Comparison of ENCODE assay signal across 7 mouse cellular contexts in genomic region chr5:147895436-147896198, GRCm38 (mm10). TPM values are rescaled to one million over a fixed set of nuclear protein-coding genes. Genes with fewer than 3 reads are reported as not detected.
DNase-seq lines count a peak whose midpoint lies in the region; ATAC-seq and TF ChIP-seq lines count a peak whose summit lies in the region.

No protein-coding gene starts in this region.

- no peaks in the 10 kb centered on the region for H3K36me3 ChIP-seq in embryonic facial prominence, embryonic 15.5 days
- no peaks in the 10 kb centered on the region for H3K36me3 ChIP-seq in midbrain, embryonic 15.5 days (replicated peaks)
- H3K36me3 ChIP-seq in thymus, adult 2 months (ENCODE audit: control insufficient read depth, insufficient read depth, low read length) = no peaks in the 10 kb centered on the region

- no peaks in the 10 kb centered on the region for H3K9me3 ChIP-seq in embryonic facial prominence, embryonic 15.5 days (replicated peaks)
- no peaks in the 10 kb centered on the region for H3K9me3 ChIP-seq in midbrain, embryonic 15.5 days

- ATAC-seq in embryonic facial prominence, embryonic 15.5 days (ENCODE audit: insufficient number of reproducible peaks, low FRiP score, low TSS enrichment, low read depth) = no peak
- ATAC-seq in inflammation-experienced regulatory T-cells, adult 6 months = peak; percentile 13
- ATAC-seq in midbrain, embryonic 15.5 days (replicated peaks) = no peak

- intact Hi-C loops in left cerebral cortex, postnatal 14 days (cut with DNase I) = no loop called here

- peaks cover 19% of the 10 kb centered on the region; the same call in 1 of the 2 replicates for H3K4me1 ChIP-seq in embryonic facial prominence, embryonic 15.5 days
- H3K4me1 ChIP-seq in midbrain, embryonic 15.5 days = peaks cover 14% of the 10 kb centered on the region
- peaks cover 11% of the 10 kb centered on the region for H3K4me1 ChIP-seq in thymus, adult 2 months (replicated peaks; ENCODE audit: control insufficient read depth, insufficient read depth, low read length)

- TF ChIP-seq CTCF in thymus, adult 2 months (IDR thresholded peaks at IDR 0.05; ENCODE audit: borderline replicate concordance, control insufficient read depth, extremely low read depth, insufficient read depth, low read length, poor library complexity) = no peak

- WGBS in embryonic facial prominence, embryonic 15.5 days = 22% methylated on average over 16 of the region's 16 CpGs
- WGBS in midbrain, embryonic 15.5 days = 23% methylated on average over 16 of the region's 16 CpGs
- WGBS in thymus, adult 2 months = 5% methylated on average over 16 of the region's 16 CpGs

- H3K4me3 ChIP-seq in embryonic facial prominence, embryonic 15.5 days (replicated peaks) = peak overlapping the region; percentile 71
- H3K4me3 ChIP-seq in midbrain, embryonic 15.5 days = peak overlapping the region; percentile 65
- H3K4me3 ChIP-seq in thymus, adult 2 months (ENCODE audit: control insufficient read depth, insufficient read depth, low read length) = peak overlapping the region; percentile 10; the same call in 1 of the 2 replicates

- peaks cover 16% of the 10 kb centered on the region; the same call in 1 of the 2 replicates for H3K27me3 ChIP-seq in embryonic facial prominence, embryonic 15.5 days
- peaks cover 9% of the 10 kb centered on the region; the same call in 1 of the 2 replicates for H3K27me3 ChIP-seq in midbrain, embryonic 15.5 days (replicated peaks)
- no peaks in the 10 kb centered on the region for H3K27me3 ChIP-seq in thymus, adult 2 months (ENCODE audit: control insufficient read depth, insufficient read depth, low read length)

- DNase-seq in B cell, adult 2 months = peak; percentile 58 to 62
- peak; percentile 17 to 26 for DNase-seq in CD8-positive naive resting alpha-beta T cell, adult 2 months (ENCODE audit: low read depth in 2 of 2, low spot score in 2 of 2)
- peak; percentile 47 for DNase-seq in thymus, adult 2 months
- DNase-seq in left cerebral cortex, postnatal 14 days (ENCODE audit: low spot score in 2 of 2) = no peak

- H3K9ac ChIP-seq in embryonic facial prominence, embryonic 15.5 days = no peak overlapping the region
- no peak overlapping the region for H3K9ac ChIP-seq in midbrain, embryonic 15.5 days

- TF ChIP-seq POLR2A in thymus, adult 2 months (IDR thresholded peaks at IDR 0.05; ENCODE audit: control insufficient read depth, extremely low read depth, insufficient read depth, low read length, poor library complexity) = no peak

- no peak overlapping the region; the same call in 1 of the 2 replicates for H3K27ac ChIP-seq in embryonic facial prominence, embryonic 15.5 days (replicated peaks)
- no peak overlapping the region for H3K27ac ChIP-seq in midbrain, embryonic 15.5 days
- H3K27ac ChIP-seq in thymus, adult 2 months (ENCODE audit: control insufficient read depth, insufficient read depth, low read length) = no peak overlapping the region

- H3K4me2 ChIP-seq in embryonic facial prominence, embryonic 15.5 days (replicated peaks) = peak overlapping the region; percentile 93
- H3K4me2 ChIP-seq in midbrain, embryonic 15.5 days = peak overlapping the region; percentile 90

RNA-seq across cellular contexts. Expression of gene Slc46a3, which starts 1.0 kb away (rescaled TPM):
- polyA plus RNA-seq in embryonic facial prominence, embryonic 15.5 days (2015; fragmentation: Nextera tagmentation; extraction: Ambion mirVana) = 3.7 and 4.6 TPM in 2 replicates
- 10 to 100 TPM; 13.4 to 29.6 (median 21.5) TPM for polyA plus RNA-seq in inflammation-experienced regulatory T-cells, adult 6 months (2017; shearing (Covaris generic))
- 5.5 and 5.6 TPM in 2 replicates for polyA plus RNA-seq in midbrain, embryonic 15.5 days (2015; fragmentation: Nextera tagmentation; extraction: Ambion mirVana)
- polyA plus RNA-seq in thymus, adult 2 months (2012; rRNA removed) = 34.7 and 50.4 TPM in 2 replicates
- 1 to 10 TPM; 5.7 to 7.3 TPM for total RNA-seq in left cerebral cortex, postnatal 14 days (2021)

RNA-seq across cellular contexts. Expression of gene Pomp, which starts 35.4 kb away (rescaled TPM):
- polyA plus RNA-seq in embryonic facial prominence, embryonic 15.5 days (2015; fragmentation: Nextera tagmentation; extraction: Ambion mirVana) = 431 and 459 TPM in 2 replicates
- polyA plus RNA-seq in inflammation-experienced regulatory T-cells, adult 6 months (2017; shearing (Covaris generic)) = 100 to 1,000 TPM; 258 to 715 (median 487) TPM
- 425 and 436 TPM in 2 replicates for polyA plus RNA-seq in midbrain, embryonic 15.5 days (2015; fragmentation: Nextera tagmentation; extraction: Ambion mirVana)
- 54.7 and 68.6 TPM in 2 replicates for polyA plus RNA-seq in thymus, adult 2 months (2012; rRNA removed)
- total RNA-seq in left cerebral cortex, postnatal 14 days (2021) = 100 to 1,000 TPM; 151 to 156 TPM

Comparison
In these comparisons a context has a peak if more than half of its experiments do, and no peak if none do; other contexts are left out.
1. DNase-seq: peak in B cell, adult 2 months (2 of 2), CD8-positive naive resting alpha-beta T cell, adult 2 months (2 of 2) and thymus, adult 2 months (single experiment); none in left cerebral cortex, postnatal 14 days (0 of 2).
2. H3K4me3 ChIP-seq: peak in every context shown above with its lines; median percentile 71 in embryonic facial prominence, embryonic 15.5 days; 65 in midbrain, embryonic 15.5 days; 10 in thymus, adult 2 months.